Mouse (Mus musculus): ENCODE measurements around the gene Btrc.

DNA sequence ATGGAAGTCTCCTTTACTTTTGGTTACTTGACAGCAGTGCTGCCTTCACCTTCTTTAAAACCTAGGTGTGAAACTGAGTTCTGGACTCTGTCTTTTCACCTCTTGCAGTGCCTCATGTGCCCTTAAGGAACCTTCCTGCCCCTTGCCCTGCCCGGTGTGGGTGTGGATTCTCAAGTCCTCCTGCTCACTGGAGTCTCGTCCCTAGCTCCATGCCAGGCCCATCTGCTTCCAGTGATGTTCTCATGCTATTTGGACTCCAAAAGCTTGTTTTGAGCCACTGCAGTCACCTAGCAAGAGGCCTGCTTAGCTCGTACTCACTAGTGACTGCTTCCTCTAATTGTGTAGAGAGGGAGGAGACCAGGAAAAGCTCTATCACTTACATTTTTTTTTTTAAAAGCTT, 50.4 kb downstream of the Btrc start:
- no peak for TF ChIP-seq GATA1 (IDR thresholded peaks at IDR 0.05; ENCODE audit: borderline replicate concordance, low read length)
- no peak for TF ChIP-seq FLI1 (IDR thresholded peaks at IDR 0.05; ENCODE audit: low read length)
